Mouse (Mus musculus): ENCODE data around the gene Myo6. TPM values are rescaled to one million over a fixed set of nuclear protein-coding genes. Genes with fewer than 3 reads are reported as not detected.

Gene Myo6
- polyA plus RNA-seq, 1 experiment, result 36.8 TPM

DNA sequence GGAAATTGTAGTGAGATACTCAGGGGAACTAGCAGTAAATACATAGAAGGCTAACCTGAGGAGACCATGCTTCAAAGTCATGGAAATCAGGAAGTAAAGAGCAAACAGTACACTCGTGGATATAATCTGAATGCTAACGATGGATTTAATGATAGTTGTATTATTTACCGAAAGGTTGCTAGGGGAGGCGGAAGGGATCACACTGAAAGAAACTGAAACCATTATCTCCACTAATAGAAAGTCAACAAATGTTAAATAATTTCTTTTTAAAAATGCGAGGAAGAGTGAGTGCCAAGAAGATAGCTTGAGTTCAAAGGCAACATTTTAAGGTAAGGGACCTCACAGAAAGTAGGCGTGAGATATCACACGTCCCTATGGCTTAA is 186.5 kb downstream of the Myo6 start:
- H3K27ac ChIP-seq (ENCODE audit: insufficient read depth, low read depth, low read length), result no peak overlapping the region
- H3K4me1 ChIP-seq (ENCODE audit: control insufficient read depth, insufficient read depth, insufficient read length, low read length), result no peaks in the 10 kb centered on the region
- H3K36me3 ChIP-seq (ENCODE audit: control insufficient read depth, insufficient read depth, low read length), result no peaks in the 10 kb centered on the region
- TF ChIP-seq CTCF (IDR thresholded peaks at IDR 0.05; ENCODE audit: extremely low read depth, insufficient read length, insufficient replicate concordance, low read depth, low read length), result no peak
- no peak for TF ChIP-seq POLR2A (IDR thresholded peaks at IDR 0.05; ENCODE audit: low read depth, low read length)
- no peak overlapping the region for H3K4me3 ChIP-seq (ENCODE audit: low read depth, low read length)
- no peaks in the 10 kb centered on the region; the same call in 1 of the 2 replicates for H3K27me3 ChIP-seq (ENCODE audit: control insufficient read depth, insufficient read depth, low read length)
- 27% methylated on average over 7 of the region's 7 CpGs for WGBS

DNA sequence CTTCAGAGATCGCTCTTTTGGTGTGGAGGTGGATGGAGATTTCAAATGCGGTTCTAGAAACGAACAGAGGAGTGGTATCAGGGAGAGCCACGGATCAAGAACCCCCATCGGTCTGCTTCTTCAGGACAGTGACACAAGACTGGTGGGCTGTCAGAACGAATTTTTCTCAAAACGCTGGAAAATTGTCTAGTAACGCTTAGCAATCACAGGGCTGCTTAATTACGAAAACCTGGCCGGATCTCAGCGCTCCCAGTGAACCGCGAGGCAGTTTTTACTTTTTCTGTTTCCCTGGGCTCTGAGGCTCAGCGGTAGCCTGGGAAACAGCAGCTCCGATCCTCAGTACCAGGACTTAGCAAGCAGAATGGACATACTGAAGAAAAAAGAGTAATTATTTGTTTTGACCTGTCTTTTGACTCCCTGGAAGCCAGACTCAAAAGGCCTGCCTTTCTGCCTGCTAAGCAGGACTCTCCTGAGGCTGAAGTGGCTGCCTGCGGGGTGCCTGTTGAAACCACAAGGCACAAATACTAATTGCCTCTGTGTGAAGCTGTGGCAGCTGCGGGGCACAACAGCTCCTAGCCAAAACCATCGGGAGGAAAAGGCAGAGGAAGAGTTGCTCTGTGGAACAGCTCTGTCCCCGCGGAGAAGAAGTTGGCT is 187.0 kb downstream of the Myo6 start:
- H3K4me3 ChIP-seq (ENCODE audit: low read depth, low read length), result peak overlapping the region; percentile 31
- no peaks in the 10 kb centered on the region for H3K4me1 ChIP-seq (ENCODE audit: control insufficient read depth, insufficient read depth, insufficient read length, low read length)
- TF ChIP-seq POLR2A (IDR thresholded peaks at IDR 0.05; ENCODE audit: low read depth, low read length) (no peak), CTCF (IDR thresholded peaks at IDR 0.05; ENCODE audit: extremely low read depth, insufficient read length, insufficient replicate concordance, low read depth, low read length) (no peak)
- no peaks in the 10 kb centered on the region for H3K36me3 ChIP-seq (ENCODE audit: control insufficient read depth, insufficient read depth, low read length)
- WGBS, result 56% methylated on average over 20 of the region's 20 CpGs
- H3K27ac ChIP-seq (ENCODE audit: insufficient read depth, low read depth, low read length), result no peak overlapping the region
- H3K27me3 ChIP-seq (ENCODE audit: control insufficient read depth, insufficient read depth, low read length), result no peaks in the 10 kb centered on the region; the same call in 1 of the 2 replicates

DNA sequence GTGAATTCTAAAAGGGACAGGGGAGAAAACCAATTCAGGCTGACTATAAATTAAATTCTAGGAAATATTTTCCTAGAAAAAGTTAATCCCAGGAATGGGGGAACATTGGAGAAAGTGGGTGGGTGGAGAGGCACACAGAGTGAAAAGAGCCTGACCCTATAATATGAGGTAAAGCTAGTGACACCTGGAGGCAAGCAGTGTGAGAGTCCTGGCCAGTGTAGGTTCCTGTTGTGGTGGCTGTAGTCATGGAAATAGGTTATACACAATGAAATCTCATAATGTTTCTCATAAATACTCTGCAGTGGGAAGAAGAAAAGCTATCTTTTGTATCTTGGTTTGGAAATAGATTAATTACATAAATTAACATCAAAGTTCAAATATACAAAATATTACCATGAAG is 195.2 kb downstream of the Myo6 start:
- no peaks in the 10 kb centered on the region for H3K36me3 ChIP-seq (ENCODE audit: control insufficient read depth, insufficient read depth, low read length)
- H3K4me3 ChIP-seq (ENCODE audit: low read depth, low read length), result no peak overlapping the region
- no peaks in the 10 kb centered on the region for H3K4me1 ChIP-seq (ENCODE audit: control insufficient read depth, insufficient read depth, insufficient read length, low read length)
- H3K27me3 ChIP-seq (ENCODE audit: control insufficient read depth, insufficient read depth, low read length), result no peaks in the 10 kb centered on the region
- TF ChIP-seq CTCF (IDR thresholded peaks at IDR 0.05; ENCODE audit: extremely low read depth, insufficient read length, insufficient replicate concordance, low read depth, low read length) (no peak), POLR2A (IDR thresholded peaks at IDR 0.05; ENCODE audit: low read depth, low read length) (no peak)
- H3K27ac ChIP-seq (ENCODE audit: insufficient read depth, low read depth, low read length), result no peak overlapping the region

Other genes with a start within 250 kb of the Myo6 start
- 1.3 and 1.7 TPM in 2 replicates for gene Filip1, start 152.2 kb upstream of the Myo6 start, polyA plus RNA-seq (2012; rRNA removed)
- gene Senp6, start 98.1 kb upstream of the Myo6 start, polyA plus RNA-seq (2012; rRNA removed), result 9.1 and 14.9 TPM in 2 replicates